In genomic region chr3:123159139-123159824, GRCm38 (mm10) we compare ENCODE assay signal across 8 mouse cellular contexts.
DNase-seq lines count a peak whose midpoint lies in the region; ATAC-seq and TF ChIP-seq lines count a peak whose summit lies in the region.

No protein-coding gene starts in this region.

- peak overlapping the region; percentile 33 for H3K4me2 ChIP-seq in heart, embryonic 14.5 days (ENCODE audit: low read length)
- no peak overlapping the region for H3K4me2 ChIP-seq in lung, embryonic 15.5 days

- H3K27me3 ChIP-seq in heart, embryonic 14.5 days (ENCODE audit: control insufficient read depth, insufficient read depth, low read length): no peaks in the 10 kb centered on the region
- no peaks in the 10 kb centered on the region for H3K27me3 ChIP-seq in lung, embryonic 15.5 days

- no peak overlapping the region for H3K27ac ChIP-seq in embryonic fibroblast, embryonic 13.5 days (ENCODE audit: insufficient read depth, low read length)
- H3K27ac ChIP-seq in heart, embryonic 14.5 days (replicated peaks in 1 of 2; ENCODE audit: control insufficient read depth in 1 of 2, insufficient read depth in 1 of 2, low read depth in 2 of 2, low read length in 2 of 2): 0 out of 4 replicates have a peak overlapping the region, but pooled peaks of 1 of the 2 experiments have one; percentile 60
- no peak overlapping the region for H3K27ac ChIP-seq in lung, embryonic 15.5 days

- no peak overlapping the region for H3K9ac ChIP-seq in heart, embryonic 14.5 days (ENCODE audit: low read length)
- no peak overlapping the region for H3K9ac ChIP-seq in lung, embryonic 15.5 days

- no peak overlapping the region for H3K4me3 ChIP-seq in embryonic fibroblast, embryonic 13.5 days (ENCODE audit: insufficient read depth, low read length)
- no peak overlapping the region for H3K4me3 ChIP-seq in heart, embryonic 14.5 days (ENCODE audit: control insufficient read depth in 1 of 2, insufficient read depth in 1 of 2, low read depth in 1 of 2, low read length in 2 of 2)
- no peak overlapping the region for H3K4me3 ChIP-seq in lung, embryonic 15.5 days

- no peaks in the 10 kb centered on the region for H3K9me3 ChIP-seq in heart, embryonic 14.5 days (ENCODE audit: control insufficient read depth, low read length)
- no peaks in the 10 kb centered on the region for H3K9me3 ChIP-seq in lung, embryonic 15.5 days

- H3K36me3 ChIP-seq in heart, embryonic 14.5 days (ENCODE audit: control insufficient read depth, insufficient read depth, low read length): no peaks in the 10 kb centered on the region
- no peaks in the 10 kb centered on the region for H3K36me3 ChIP-seq in lung, embryonic 15.5 days

- 0 out of 2 replicates have a peak, but pooled peaks have one; percentile 35 for ATAC-seq in heart, embryonic 14.5 days (ENCODE audit: insufficient number of reproducible peaks, insufficient read depth, low FRiP score, low read depth)
- ATAC-seq in lung, embryonic 15.5 days (ENCODE audit: borderline replicate concordance, extremely low read depth, low FRiP score, low TSS enrichment): peak; percentile 60; the same call in 1 of the 2 replicates

- 32% methylated on average over 9 of the region's 9 CpGs for WGBS in heart, embryonic 14.5 days
- WGBS in lung, embryonic 15.5 days: 29% methylated on average over 9 of the region's 9 CpGs

- no peaks in the 10 kb centered on the region for H3K4me1 ChIP-seq in embryonic fibroblast, embryonic 13.5 days (ENCODE audit: control insufficient read depth, insufficient read depth, low read length)
- peaks cover 14 to 34% of the 10 kb centered on the region in 2 experiments for H3K4me1 ChIP-seq in heart, embryonic 14.5 days (ENCODE audit: control insufficient read depth in 2 of 2, insufficient read depth in 2 of 2, low read length in 2 of 2)
- 0 out of 2 replicates have a peak, but pooled peaks cover 3% of the 10 kb centered on the region for H3K4me1 ChIP-seq in lung, embryonic 15.5 days

- TF ChIP-seq POLR2A in embryonic fibroblast, embryonic 13.5 days (IDR thresholded peaks at IDR 0.05; ENCODE audit: low read depth, low read length): no peak

- peak; percentile 41 for DNase-seq in MEL-GATA-1-ER (ENCODE audit: extremely low read depth, low read depth)
- DNase-seq in adrenal gland, postnatal 25 days: peak; percentile 53
- DNase-seq in kidney, postnatal 10 days: peak; percentile 83
- peak; percentile 29 for DNase-seq in retina, postnatal 7 days (ENCODE audit: low read depth, low spot score)
- no peak for DNase-seq in spleen, postnatal 4 days (ENCODE audit: low spot score in 2 of 2)

- peak; percentile 77; the same call in 1 of the 2 replicates for TF ChIP-seq CTCF in embryonic fibroblast, embryonic 13.5 days (IDR thresholded peaks at IDR 0.05; ENCODE audit: borderline replicate concordance, insufficient read depth, low read length)

Comparison
In these comparisons a context has a peak if more than half of its experiments do, and no peak if none do; other contexts are left out.
1. DNase-seq: peak in MEL-GATA-1-ER (single experiment), adrenal gland, postnatal 25 days (single experiment), kidney, postnatal 10 days (single experiment) and retina, postnatal 7 days (single experiment); none in spleen, postnatal 4 days (0 of 2).